Mouse (Mus musculus): ENCODE data around the gene 4930451I11Rik. TPM values are rescaled to one million over a fixed set of nuclear protein-coding genes. Genes with fewer than 3 reads are reported as not detected.

The 4930451I11Rik gene
- total RNA-seq, 1 experiment from 2014 or later: not detected

DNA sequence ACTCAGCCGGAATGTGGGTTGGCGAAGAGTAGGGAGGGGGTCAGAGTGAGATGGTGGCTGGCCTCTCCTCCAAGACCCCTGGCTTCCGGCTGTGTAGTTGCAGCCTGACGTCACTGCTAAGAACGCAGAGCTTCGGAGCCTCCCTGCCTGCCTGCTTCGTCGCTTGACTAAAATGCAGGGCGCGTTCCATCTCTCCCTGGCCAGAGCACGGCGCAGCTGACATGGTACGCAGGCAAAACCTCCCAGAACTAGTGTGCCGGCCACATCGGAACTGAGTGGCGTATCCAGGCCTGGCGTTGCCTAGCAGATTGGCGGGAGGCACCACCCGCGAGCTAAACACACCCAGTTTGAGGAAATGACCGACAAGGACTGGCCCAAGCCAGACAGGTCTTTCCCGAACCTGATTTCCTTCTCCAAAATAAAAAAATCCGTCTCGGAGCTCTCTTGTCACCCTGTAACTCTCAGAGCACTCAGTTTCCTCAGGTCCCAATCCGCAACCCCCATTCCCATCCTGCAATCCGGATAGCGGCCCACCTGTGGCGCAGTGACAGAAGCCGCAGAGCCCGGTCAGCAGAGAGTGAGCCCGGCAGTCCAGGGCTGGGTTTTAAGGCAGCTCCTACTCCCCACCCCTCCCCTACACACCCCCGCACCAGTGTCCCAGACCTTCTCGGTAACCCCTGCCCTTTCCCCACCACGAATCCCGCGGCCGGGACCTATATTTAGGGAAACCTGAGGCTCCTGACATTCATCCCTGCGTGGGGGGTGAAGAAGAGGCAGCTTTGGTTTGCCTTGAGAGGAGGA, 31.8 kb downstream of the 4930451I11Rik start:
- peak; percentile 52 for DNase-seq

DNA sequence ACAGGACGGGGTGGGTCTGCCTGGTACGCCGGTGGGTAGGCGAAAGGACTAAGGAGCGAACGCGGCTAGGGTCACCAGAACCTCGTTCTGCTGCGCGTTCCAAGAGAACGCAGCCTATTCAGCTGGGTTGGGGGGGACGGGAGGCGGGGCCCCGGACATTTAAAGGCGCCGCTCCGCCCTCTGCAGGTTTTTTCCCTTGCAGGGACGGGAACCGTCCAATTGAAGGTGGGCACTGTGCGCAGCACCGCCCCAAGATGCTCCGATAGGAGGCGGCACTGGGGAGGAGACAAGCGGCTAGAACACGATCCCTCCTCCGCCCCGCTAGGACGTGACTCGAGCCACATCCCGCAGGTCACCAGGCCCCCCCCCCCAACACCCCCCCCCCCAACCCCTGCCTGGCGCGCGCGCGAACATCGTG, 32.4 kb downstream of the 4930451I11Rik start:
- DNase-seq: peak; percentile 96

DNA sequence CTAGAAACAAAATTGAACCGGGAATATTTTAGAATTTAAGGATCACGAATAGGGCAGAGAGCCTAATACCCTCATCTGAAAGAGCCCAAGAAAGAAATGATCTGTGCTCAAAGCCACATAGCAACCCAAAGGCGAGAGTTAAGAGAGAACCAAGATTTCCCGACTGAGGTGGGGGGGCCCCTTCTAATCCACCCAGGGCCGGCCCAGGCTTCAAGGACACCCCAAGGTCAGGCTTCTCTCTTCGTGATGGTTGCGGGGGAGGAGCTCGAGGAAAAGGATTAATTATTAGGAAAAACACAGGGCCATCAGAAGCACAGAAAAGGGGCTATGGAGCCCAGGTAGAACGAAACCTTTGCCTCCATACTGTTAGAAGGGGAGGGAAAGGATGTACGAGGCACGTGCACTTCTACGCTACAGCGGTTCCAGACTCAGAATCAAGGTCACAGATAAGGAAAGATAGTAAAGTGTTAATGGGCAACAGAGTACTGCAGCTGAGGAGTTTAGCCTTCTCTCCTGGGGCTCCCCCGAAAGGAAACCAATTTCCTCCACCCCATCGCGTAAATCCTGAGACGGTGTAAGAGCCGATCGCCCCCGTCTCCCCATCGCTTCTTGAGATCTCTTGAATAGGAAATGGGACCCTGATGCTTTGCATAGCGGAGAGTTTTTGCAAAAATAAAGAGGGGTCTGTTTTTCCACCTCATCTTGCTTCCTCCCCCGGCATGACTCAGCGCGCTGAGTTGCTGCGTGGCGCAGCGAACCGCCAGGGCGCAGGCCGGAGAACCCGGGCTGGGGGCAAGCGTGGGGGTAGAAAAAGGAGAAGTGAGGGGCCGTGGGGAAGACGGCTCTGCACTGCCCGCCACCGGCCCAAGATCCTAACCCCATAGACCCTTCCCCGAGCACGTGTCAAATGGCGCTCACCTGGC, 33.1 kb downstream of the 4930451I11Rik start:
- DNase-seq: peak; percentile 58

DNA sequence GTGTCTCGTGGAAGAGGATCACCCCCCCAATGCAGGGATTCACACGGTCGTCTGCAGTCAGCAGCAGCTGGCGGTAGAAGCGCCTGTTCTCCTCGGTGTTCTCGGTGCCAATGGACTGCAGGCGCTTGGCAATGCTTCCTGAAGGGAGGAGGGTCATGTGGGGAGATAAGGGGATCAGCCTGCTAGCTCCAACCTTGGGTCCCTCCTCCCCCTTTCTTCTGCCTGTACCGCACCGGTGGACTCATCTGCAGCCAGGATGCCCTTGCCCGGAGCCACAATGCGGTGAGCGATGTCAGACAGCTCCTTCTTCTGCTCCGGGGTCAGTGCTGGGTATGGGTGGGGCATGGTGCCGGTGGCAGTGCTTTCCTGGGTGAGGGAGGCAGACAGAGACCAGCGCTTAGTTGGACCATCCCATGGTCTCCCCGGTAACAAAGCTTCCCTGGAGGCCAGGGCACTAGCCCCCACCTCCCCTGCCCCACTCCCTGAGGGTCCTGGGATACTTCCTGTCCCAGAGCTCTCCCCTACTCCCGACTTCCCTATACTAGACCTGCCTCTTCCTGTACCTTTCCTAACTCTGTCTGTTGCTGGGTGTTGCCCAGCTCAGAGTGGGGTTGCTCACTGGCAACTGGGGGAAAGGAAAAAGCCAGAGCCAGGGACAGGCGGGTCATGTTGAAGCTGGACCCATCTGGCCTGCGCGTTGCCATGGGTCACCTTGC, 33.9 kb downstream of the 4930451I11Rik start, which contains the start of gene Fam57b:
Fam57b (plus strand) TSS at position 258 of the 716 bp plus-strand sequence.
- peak; percentile 50 for DNase-seq

DNA sequence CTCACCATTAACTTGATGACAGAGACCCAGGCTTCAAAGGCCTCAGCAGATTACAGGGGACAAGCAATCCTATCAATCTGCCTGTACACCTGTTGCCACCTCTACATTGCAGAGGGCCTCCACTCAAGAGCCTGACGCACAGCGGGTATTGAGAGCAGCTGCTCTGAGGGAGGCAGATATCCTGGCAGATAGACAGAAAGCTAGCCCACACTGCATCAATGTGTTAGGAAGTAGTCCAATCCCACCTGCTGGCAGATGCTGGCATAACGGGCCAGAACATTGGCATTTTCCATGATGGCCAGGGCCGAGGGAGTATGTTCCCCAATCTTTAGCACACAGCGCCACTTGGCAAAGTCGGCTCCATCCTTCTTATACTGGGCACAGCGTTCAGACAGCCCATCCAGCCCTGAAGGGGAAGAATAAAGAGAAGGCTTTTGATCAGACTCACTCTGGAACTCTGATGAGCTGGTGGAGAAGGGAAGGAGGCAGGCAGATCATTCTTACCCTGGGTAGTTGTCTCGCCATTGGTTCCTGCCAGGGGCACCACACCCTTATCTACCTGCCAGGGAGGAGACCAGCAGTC, 35.0 kb downstream of the 4930451I11Rik start:
- DNase-seq: no peak

DNA sequence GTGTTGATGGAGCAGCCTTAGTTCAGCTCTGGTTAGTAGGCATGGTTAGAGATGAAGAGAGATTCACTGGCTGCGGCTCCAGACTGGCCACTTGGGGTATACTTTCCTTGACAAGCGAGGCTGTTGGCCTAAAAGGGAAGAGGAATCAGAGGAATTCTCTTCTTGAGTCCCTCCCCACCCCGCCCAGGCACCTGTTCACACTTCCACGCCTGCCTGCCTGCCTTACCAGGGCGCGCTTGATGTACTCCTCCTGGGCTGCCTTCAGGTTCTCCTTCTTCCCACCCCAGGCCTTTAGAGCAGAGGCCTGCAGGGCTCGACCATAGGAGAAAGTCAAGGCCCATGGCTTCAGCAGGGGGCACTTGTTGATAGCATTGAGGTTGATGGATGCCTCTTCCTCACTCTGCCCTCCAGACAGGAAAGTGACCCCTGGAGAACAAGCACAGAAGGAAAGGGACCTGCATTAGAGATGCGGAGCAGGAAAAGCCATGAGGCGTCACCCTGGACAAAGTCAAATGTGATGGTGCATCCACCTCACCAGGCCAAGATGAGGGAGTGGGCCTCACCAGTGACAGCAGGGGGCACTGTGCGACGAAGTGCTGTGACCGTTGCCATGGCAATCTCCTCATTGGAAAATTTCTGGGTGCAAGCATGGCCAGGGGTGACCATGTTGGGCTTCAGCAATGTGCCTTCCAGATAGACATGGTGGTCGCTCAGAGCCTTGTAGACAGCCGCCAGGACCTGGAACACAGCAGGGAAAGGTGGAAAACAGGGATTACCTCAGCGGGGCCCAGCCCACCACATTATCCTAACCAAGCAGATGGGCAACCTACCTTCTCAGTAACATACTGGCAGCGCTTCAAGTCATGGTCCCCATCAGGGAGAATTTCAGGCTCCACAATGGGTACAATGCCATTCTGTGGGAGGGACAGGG, 35.8 kb downstream of the 4930451I11Rik start:
- no peak for DNase-seq

DNA sequence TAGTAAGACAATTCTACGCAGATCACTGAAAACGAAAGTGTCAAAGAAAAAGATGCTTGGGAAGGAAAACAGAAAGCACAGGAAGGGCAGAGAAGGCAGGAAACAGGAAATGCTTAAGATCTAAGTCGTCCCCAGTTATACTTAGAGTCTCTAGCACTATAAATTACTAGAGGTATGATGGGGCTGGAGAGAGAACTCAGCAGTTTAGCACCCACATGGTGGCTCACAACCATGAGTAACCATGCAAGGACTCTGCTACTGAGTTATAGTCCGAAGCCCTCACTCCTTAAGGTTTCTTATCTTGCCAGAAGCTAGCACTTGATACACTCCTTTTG, 37.2 kb downstream of the 4930451I11Rik start:
- DNase-seq: no peak

DNA sequence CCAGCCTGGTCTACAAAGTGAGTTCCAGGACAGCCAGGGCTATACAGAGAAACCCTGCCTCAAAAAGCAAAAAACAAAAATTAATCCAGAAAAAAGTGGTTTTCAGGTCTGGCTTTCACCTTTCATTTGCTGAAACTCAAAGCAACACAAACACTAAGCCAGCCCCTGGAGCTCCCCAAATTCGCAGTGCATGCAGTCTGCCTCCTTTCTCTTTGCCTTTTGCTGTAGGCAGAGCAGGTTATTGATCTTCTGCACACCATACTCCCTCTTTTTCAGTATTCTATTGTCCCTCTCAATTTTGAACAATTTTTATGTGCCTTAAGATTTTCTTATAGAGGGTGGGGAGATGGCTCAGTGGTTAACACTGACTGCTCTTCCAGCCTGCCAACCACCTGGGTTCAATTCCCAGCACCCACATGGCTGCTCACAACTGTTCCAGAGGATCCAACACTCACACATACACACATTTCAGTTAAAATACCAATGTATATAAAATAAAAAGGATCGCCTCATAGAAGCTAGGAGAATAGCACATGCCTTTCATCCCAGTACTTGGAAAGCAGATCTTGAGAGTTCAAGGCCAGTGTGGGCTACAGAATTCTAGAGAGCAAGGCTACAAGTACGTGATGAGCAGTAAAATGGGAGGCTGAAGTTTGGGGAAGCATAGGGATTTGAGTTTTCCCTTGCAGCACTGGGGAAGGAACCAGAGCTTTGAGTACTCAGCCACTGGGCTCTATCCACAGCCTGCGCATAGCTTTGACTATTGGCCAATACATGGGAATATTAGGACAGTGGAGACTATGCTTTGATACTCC, 37.8 kb downstream of the 4930451I11Rik start:
- no peak for DNase-seq

DNA sequence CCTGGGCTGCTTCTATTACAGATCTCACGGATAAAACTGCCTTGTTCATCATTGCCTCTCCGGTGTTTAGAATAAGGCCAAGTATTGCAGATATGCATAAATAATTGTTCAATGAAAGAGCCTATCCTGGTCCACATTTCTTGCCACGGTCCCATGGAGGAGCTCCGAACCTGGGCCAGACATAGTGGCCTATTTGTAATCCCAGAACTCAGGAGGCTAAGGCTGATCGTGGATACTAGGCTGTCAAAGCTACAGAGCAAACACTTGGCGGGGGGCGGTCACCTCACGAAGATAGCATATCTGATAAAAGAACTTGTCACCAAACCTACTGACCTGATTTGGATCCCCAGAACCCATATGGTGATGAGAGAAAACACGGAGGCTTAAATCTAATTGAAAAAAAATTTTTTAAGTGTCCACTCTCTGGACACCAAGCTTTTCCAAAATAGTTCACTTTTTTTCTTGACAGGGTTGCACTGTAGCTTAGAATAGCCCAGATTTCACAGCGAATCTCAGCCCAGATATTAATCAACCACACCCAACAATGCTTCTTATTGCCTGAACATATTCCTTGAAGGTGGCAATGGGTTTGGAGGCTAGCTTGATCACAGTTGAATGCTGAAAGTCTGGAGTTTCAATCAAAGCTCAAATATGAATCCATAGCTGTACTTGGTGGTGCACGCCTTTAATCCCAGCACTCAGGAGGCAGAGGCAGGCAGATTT, 38.6 kb downstream of the 4930451I11Rik start:
- DNase-seq: no peak

DNA sequence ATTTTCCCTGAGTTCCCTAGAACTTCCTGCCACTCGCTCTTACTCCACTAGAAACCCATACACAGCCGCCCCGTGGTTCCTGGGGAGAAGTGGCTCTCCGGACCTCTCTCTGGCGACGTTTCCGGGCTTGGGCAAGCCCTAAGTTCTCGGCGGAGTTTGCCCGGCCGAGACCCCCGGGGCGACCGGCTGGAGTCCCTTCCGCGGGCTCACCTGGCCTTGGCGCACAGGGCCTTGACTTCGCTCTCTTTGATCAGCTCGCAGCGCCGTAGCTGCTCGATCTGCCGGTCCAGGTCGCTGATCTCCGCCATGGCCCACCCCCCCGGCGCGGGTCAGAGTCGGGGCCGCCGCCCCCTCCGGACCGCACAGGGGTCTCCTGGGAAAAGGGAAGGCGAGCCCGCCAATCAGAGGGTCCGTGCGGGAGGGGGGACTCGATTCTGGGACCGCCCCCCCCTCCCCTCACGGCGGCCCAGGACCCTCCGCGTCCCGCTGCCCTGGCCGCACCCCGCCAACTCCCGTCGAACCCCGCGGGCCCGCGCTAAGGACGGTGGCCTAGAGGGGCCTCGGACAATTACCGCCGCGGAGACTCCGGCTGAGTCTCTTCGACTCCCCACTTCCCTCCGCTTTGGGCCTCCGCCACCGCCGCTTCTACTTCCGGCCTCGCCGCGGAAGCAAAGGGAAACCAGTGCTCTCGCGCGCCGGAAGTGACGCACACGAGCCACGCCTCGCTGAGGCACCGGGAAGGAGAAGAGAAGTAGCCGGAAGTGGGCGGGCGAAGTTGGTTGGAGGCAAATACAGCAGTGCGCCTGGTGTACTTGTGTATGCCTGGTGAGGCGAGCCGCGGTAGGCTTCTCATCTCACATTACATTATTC, 39.4 kb downstream of the 4930451I11Rik start, which contains the start of gene Ppp4c:
Ppp4c (minus strand) TSS at position 646 of the 870 bp plus-strand sequence.
- DNase-seq: peak; percentile 96

DNA sequence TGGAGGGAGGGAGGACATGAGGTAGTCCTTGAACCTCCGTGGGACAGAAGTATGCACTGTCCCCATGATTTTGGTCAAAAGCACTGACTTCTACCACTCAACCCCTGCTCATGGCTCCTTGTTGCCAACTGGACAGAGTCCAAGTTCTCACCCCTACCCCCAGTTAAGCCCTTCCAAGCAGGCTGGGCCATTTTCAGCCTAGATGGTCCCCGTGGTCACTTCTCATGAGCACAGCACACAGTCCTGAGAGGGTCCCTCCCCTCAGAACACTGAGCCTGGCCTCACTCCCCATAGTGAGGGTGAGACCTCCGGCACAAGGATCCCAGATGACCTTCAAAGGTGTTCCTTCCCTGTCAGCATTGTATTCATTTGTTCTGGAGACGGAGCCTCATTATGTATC, 42.3 kb downstream of the 4930451I11Rik start:
- no peak for DNase-seq

DNA sequence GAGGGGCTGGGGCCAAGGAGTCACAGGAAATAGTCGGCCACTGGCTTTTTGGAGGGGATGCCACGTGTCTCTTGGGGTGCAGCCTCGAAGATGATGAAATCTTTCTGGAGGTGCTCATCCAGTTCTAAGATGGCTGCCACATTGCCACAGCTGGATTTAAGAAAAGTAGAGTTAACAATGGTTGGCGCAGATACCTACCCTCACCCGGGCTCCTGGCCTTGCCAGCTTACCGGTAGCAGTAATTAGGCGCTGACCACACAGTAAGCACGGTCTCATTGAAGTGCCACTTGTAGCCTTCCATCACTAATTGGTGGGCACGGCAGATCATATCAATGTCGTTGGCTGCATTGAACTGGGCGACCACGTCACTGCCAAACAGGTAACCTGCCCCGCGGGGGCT, 45.3 kb downstream of the 4930451I11Rik start:
- no peak for DNase-seq

DNA sequence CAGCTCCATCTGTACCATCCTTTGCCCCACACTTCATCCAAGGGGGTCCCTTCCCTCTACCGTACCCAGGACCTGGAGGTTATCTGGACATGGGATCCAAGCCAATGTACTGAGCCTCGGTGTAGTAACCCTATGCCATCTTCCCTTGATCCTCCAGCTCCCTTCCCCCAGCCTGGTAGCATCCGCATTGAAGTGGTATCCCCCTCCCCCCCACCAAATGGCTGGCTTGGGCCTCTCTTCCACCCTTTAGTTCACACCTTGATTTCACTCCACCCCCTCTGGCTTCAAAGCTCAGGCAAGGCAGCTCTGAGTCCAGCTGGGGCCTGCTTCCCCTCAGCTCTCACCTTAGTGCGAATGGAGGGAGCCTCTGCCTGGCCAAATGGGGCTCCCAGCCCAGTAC, 46.4 kb downstream of the 4930451I11Rik start:
- no peak for DNase-seq

DNA sequence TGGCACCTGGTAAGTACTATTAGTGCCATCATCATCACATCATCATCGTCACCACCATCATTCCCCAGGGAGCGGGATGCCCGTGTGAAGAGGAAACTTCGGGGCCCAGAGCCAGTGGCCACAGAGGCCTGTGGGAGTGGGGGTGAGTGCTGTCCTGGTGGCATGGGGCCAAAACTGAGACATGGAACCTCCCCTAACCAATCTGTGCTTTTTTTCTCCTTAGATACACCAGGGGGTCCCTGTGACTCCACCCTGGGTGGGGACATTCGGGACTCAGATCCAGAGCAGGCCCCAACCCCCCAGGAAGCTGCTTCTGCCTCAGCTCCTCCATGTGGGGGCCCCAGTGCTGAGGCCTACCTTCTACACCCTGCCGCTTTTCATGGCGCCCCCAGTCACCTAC, 47.0 kb downstream of the 4930451I11Rik start:
- DNase-seq: no peak

DNA sequence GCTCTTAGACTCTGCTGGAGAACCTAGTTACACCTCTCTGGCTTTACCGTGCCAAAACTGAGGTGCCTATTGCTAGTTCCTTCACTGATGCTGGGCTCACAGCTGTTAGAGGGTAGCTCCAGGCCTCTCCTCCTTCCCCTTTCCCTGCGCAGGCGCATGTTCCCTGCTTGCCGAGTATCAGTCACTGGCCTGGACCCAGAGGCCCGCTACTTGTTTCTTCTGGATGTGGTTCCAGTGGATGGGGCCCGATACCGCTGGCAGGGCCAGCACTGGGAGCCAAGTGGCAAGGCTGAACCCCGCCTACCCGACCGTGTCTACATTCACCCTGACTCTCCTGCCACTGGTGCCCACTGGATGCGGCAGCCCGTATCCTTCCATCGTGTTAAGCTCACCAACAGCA, 48.7 kb downstream of the 4930451I11Rik start:
- no peak for DNase-seq

DNA sequence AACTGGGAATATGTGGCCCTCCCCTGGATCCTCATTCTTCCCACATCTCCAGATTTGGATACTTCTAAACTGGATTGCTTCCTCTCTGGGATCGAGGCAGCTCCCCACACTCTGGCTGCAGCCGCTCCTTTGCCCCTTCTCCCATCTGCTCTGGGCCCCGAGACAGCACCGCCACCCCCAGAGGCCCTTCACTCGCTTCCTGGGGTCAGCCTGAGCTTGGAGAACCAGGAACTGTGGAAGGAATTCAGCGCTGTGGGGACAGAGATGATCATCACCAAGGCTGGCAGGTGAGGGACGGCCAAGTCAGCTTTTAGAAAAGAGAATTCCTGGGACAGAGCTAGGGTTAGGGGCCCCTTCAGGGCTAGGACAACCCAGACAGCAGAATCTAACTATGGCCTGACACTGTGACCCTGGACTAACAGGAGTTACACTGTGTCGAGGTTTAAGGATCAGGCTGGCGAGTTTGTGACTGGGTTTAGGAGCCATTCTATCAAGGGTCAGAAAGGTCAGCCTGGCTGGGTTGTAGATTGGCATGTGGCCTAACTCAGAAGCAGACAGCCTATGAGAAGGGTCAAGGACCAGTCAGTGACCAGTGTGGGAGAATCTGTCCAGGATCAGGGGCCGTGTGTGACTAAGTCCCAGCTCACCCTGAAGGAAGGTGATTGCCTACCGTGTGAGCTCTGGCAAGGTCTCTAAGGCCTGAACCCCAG, 49.6 kb downstream of the 4930451I11Rik start:
- DNase-seq: no peak

DNA sequence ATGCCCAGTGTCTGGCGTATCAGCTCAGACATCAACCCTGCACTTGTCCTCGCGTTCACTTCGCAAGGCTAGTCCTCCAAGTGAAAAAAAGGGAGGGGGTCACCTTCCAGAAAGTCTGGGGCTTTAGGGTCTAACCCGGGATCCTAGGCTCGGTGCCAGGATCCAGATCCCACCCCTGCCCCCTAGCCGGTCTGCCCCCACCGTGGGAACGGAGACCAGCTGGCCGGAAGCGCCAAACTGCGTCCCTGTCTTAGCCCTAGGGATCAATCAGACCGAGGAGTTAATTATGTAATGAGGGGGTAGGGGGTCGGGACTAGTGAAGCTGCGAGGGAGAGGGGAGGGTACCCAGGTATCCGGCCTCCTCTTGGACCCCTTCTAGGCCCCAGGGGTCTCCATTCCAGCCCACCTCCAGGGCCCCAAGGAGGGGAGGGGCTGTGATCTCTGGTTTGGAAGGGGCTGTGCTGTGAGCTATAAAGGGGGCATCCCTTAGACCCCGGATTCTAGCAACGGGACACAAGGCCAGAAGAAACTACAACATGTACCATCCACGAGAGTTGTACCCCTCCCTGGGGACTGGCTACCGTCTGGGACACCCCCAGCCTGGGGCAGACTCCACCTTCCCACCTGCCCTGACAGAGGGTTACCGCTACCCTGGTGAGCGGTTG, 50.3 kb downstream of the 4930451I11Rik start, which contains the start of gene Tbx6:
Tbx6 (plus strand) TSS at position 513 of the 665 bp plus-strand sequence.
- no peak for DNase-seq
